Mouse (Mus musculus) liver, embryonic 13.5 days (tissue): ENCODE measurements around the gene Macrod1. TPM values are rescaled to one million over a fixed set of nuclear protein-coding genes. Genes with fewer than 3 reads are reported as not detected.
"Not testable (repeated sequence)": the region's sequence is repeated elsewhere in the genome, so short reads cannot be mapped to it uniquely, and the experiment has no call there.

Experiments used
- ATAC-seq: fragments of 200-750 bp; cut with Nextera tagmentation; 2 replicates; pipeline ENCODE4 v1.8.0; 2017; ENCODE audit warnings: low read depth, mild to moderate bottlenecking, moderate number of reproducible peaks, moderate library complexity
- DNase-seq: peaks from one replicate; pipeline ENCODE4 v3.0.0; 2022
- H3K27ac ChIP-seq: fragments of 300-500 bp; sonication (generic); 2 replicates; pipeline ENCODE4 v1.5.1; 2015; ENCODE audit warnings: moderate library complexity, mild to moderate bottlenecking, inconsistent platforms
- H3K27me3 ChIP-seq: fragments of 300-500 bp; sonication (generic); 2 replicates; pipeline ENCODE4 v1.6.1; 2015; ENCODE audit warnings: mild to moderate bottlenecking, inconsistent platforms
- H3K36me3 ChIP-seq: fragments of 300-500 bp; sonication (generic); 2 replicates; pipeline ENCODE4 v1.6.1; 2015; ENCODE audit warnings: mild to moderate bottlenecking, inconsistent platforms
- H3K4me1 ChIP-seq: fragments of 300-500 bp; sonication (generic); replicated peaks from 2 replicates; pipeline ENCODE4 v1.6.1; 2015; ENCODE audit warnings: inconsistent platforms
- H3K4me2 ChIP-seq: fragments of 300-500 bp; sonication (generic); 2 replicates; pipeline ENCODE4 v1.6.1; 2015; ENCODE audit warnings: inconsistent platforms, mild to moderate bottlenecking, moderate library complexity
- H3K4me3 ChIP-seq: fragments of 300-500 bp; sonication (generic); replicated peaks from 2 replicates; pipeline ENCODE4 v1.5.1; 2015; ENCODE audit warnings: mild to moderate bottlenecking, inconsistent platforms
- H3K9ac ChIP-seq: fragments of 300-500 bp; sonication (generic); 2 replicates; pipeline ENCODE4 v1.6.1; 2015; ENCODE audit warnings: mild to moderate bottlenecking, inconsistent platforms
- H3K9me3 ChIP-seq: fragments of 300-500 bp; sonication (generic); replicated peaks from 2 replicates; pipeline ENCODE4 v1.6.1; 2016; ENCODE audit warnings: inconsistent platforms
- WGBS: fragments of 180-500 bp; shearing (Covaris S2); methylation state at CpG from one replicate; pipeline ENCODE4 v1.1.7; 2015; ENCODE audit not compliant: insufficient replicate concordance; 5-methylcytosine and 5-hydroxymethylcytosine counted together
- polyA plus RNA-seq: library from polyadenylated mRNA; unstranded; fragments of >200 nt; fragmentation: Nextera tagmentation; extraction: Ambion mirVana; gene quantifications from 2 replicates; pipeline ENCODE4 v1.2.1, GENCODE M21; 2015

Macrod1 gene
- polyA plus RNA-seq, 1 experiment from 2014 or later = 3.0 TPM

GRCm38 (mm10) chr19:7034006-7034405 lies 22.6 kb upstream of the Macrod1 start:
- Histone ChIP-seq H3K4me1 (peaks cover 24% of the 10 kb centered on the region), H3K4me2 (no peak overlapping the region), H3K36me3 (peaks cover 85% of the 10 kb centered on the region), H3K27ac (no peak overlapping the region), H3K27me3 (no peaks in the 10 kb centered on the region), H3K4me3 (no peak overlapping the region), H3K9ac (no peak overlapping the region), H3K9me3 (no peaks in the 10 kb centered on the region)
- no peak for DNase-seq
- WGBS = 83% methylated on average over 5 of the region's 5 CpGs
- ATAC-seq = no peak

DNA sequence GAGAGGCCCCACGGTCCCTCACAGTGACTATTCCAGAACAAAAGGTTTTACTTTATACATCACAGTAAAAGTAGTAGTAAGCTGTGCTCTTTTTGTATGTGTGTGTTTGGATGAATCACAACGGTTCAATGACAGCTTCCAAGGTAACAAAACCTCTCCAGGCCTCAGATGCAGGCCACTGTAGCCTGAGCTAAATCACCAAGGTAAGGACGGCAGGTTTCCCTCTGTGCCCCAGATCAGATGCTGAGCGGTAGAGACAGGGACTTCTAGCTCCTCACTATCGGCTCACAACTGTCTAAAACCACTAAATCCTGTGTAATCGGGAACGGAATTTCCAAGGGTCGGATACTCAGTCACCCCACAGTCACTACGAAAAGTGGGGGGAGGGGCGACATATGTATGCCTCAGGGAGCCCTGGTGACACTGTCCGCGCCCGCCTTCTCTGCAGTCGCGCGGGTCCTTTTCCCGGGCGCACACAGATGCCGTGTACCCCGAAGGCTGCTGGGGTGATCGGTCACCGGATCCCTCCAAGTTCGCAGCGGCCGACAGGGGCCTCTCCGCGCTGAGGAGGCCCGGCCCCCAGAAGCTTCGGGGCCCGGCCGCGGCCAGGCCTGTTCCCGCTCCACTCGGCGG lies 17.4 kb upstream of the Macrod1 start:
- Histone ChIP-seq H3K27ac (peak overlapping the region; percentile 92), H3K9ac (peak overlapping the region; percentile 99), H3K4me2 (peak overlapping the region; percentile 92), H3K4me3 (peak overlapping the region; percentile 99), H3K9me3 (no peaks in the 10 kb centered on the region), H3K4me1 (peaks cover 35% of the 10 kb centered on the region), H3K27me3 (no peaks in the 10 kb centered on the region), H3K36me3 (peaks cover 35% of the 10 kb centered on the region)
- ATAC-seq = peak; percentile 0
- WGBS = 1% methylated on average over 35 of the region's 35 CpGs
- DNase-seq = peak; percentile 55

DNA sequence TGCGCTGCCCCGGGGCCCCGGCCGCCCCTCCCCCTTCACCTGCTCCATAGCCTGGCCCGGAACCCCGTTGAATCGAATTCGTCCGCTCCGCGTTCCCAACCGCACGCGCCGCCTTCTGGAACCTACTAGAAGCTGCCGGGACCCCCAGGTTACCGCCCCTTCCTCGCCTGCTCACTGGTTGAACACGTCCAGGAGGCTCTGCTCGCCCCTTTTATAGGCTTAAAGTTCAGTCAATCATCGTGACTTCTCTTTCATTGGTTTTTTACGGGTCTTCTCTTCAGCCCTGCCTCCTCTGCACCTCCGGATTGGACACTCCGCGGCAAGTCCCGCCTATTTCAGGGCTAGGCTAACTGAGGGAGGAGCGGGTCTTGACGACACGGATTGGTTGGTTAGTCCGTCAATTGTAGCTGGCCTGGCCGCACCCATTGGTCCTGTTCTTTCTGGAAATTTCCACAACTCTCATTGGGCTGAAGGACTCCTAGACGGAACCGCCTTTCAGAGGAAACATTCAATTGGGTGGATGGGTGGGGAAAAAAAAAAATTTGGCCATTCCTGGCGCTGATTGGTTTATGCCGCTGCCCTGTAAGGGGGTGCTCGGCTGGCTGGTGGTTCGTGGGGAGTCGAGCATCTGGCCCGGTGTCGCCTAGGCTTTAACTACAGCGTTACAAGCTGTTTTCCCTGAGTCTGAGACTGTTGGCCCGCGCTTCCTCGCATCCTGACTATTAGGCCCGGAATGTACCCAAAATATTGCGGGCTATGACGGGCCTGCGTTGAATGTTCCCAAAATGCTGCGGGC lies 16.6 kb upstream of the Macrod1 start, which contains the start of gene Stip1:
Stip1 (minus strand) TSS at position 127 of the 796 bp plus-strand sequence.
- DNase-seq = peak; percentile 100
- under 1% methylated on average over 49 of the region's 49 CpGs for WGBS
- peak; percentile 95 for ATAC-seq

GRCm38 (mm10) chr19:7040637-7041130 lies 15.9 kb upstream of the Macrod1 start:
- ATAC-seq = no peak

More for the DNA sequence above, 16.6 kb upstream of the Macrod1 start, which contains the start of gene Stip1:
- H3K4me1 ChIP-seq = peaks cover 35% of the 10 kb centered on the region
- no peaks in the 10 kb centered on the region for H3K27me3 ChIP-seq
- no peaks in the 10 kb centered on the region for H3K9me3 ChIP-seq
- H3K4me2 ChIP-seq = peak within 1 kb of the TSS; percentile 93
- H3K9ac ChIP-seq = peak within 1 kb of the TSS; percentile 99
- peak within 1 kb of the TSS; percentile 94 for H3K27ac ChIP-seq
- peaks cover 26% of the 10 kb centered on the region for H3K36me3 ChIP-seq
- peak within 1 kb of the TSS; percentile 99 for H3K4me3 ChIP-seq

DNA sequence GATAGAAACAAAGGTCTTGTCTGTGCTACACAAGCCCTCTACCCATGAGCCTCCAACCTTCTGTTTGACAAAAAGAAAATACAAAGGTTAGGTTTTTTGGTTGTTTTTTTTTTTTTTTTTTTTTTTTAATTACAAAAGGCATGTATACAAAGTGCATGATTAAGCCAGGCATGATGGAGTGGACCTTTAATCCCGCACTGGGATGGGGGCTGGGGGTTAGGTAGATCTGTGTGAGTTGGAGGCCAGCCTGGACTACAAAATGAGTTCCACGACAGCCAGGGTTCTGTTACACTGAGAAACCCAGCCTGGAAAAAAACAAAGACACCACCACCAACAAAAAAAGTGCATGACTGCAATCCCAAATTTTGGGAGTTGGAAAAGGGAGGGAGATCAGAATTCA lies 15.4 kb upstream of the Macrod1 start:
- peak overlapping the region; percentile 89 for H3K9ac ChIP-seq
- H3K27me3 ChIP-seq = no peaks in the 10 kb centered on the region
- H3K4me2 ChIP-seq = peak overlapping the region; percentile 93
- DNase-seq (no peak), ATAC-seq (no peak)
- 79% methylated on average over 2 of the region's 2 CpGs for WGBS
- H3K9me3 ChIP-seq = no peaks in the 10 kb centered on the region
- H3K27ac ChIP-seq = peak overlapping the region; percentile 94
- H3K4me3 ChIP-seq = peak overlapping the region; percentile 73
- H3K4me1 ChIP-seq = peaks cover 35% of the 10 kb centered on the region
- H3K36me3 ChIP-seq = peaks cover 18% of the 10 kb centered on the region

More at GRCm38 (mm10) chr19:7040637-7041130, 15.9 kb upstream of the Macrod1 start:
- Histone ChIP-seq H3K4me2 (peak overlapping the region; percentile 93), H3K27ac (peak overlapping the region; percentile 94), H3K9ac (peak overlapping the region; percentile 89), H3K4me3 (peak overlapping the region; percentile 73), H3K4me1 (peaks cover 35% of the 10 kb centered on the region), H3K36me3 (peaks cover 20% of the 10 kb centered on the region), H3K27me3 (no peaks in the 10 kb centered on the region), H3K9me3 (no peaks in the 10 kb centered on the region)
- no peak for DNase-seq
- 14% methylated on average over 13 of the region's 13 CpGs for WGBS

DNA sequence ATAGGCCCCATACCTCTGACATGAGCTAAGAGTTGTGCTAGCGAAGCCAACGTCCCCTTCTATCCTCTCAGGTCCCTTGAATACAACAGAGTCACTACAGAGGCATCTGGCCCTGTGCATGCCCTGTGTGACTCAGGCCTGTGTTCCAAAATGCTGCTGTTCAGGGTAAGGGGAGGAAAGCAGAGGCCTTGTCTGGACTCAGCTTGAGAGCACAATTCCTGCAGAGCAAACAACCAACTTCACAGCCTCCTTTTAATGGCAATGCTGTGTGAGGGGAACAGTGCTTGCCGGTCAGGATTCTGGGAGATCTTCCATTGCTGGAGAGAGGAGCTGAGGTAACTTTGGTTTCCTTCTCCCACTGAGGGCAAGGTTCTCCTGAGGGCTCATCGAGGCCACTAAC lies 12.3 kb upstream of the Macrod1 start:
- Histone ChIP-seq H3K27me3 (no peaks in the 10 kb centered on the region), H3K27ac (no peak overlapping the region), H3K36me3 (no peaks in the 10 kb centered on the region), H3K4me2 (no peak overlapping the region), H3K4me1 (peaks cover 10% of the 10 kb centered on the region), H3K4me3 (no peak overlapping the region), H3K9ac (no peak overlapping the region), H3K9me3 (no peaks in the 10 kb centered on the region)
- DNase-seq (no peak), ATAC-seq (no peak)
- 73% methylated on average over 4 of the region's 4 CpGs for WGBS

GRCm38 (mm10) chr19:7044706-7045105 lies 11.9 kb upstream of the Macrod1 start:
- no peaks in the 10 kb centered on the region for H3K9me3 ChIP-seq
- H3K27me3 ChIP-seq = no peaks in the 10 kb centered on the region
- H3K4me3 ChIP-seq = no peak overlapping the region
- ATAC-seq (no peak), DNase-seq (no peak)
- no peaks in the 10 kb centered on the region for H3K36me3 ChIP-seq
- 58% methylated on average over 4 of the region's 4 CpGs for WGBS
- H3K9ac ChIP-seq = no peak overlapping the region; the same call in 1 of the 2 replicates
- H3K27ac ChIP-seq = no peak overlapping the region
- H3K4me1 ChIP-seq = peaks cover 10% of the 10 kb centered on the region
- H3K4me2 ChIP-seq = no peak overlapping the region

DNA sequence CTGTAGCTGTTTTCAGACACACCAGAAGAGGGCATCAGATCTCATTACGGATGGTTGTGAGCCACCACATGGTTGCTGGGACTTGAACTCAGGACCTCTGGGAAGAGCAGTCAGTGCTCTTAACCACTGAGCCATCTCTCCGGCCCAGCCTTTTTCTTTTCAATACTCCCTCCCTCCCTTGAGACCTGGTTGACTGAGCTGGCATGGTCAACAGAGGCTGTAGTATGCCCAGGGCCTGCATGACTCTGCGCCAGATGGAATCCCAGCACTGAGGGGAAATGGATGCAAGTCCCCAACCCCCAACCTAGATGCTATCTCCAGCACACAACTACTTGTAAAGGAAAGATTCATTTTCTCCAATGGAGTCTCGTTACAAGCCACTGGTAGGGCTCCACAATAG lies 3.2 kb upstream of the Macrod1 start:
- H3K27ac ChIP-seq, ATAC-seq, H3K9ac ChIP-seq, H3K4me2 ChIP-seq, H3K36me3 ChIP-seq, H3K4me3 ChIP-seq, H3K27me3 ChIP-seq, H3K9me3 ChIP-seq, DNase-seq: not testable (repeated sequence)
- H3K4me1 ChIP-seq = peaks cover 38% of the 10 kb centered on the region
- 66% methylated on average over 4 of the region's 4 CpGs for WGBS

DNA sequence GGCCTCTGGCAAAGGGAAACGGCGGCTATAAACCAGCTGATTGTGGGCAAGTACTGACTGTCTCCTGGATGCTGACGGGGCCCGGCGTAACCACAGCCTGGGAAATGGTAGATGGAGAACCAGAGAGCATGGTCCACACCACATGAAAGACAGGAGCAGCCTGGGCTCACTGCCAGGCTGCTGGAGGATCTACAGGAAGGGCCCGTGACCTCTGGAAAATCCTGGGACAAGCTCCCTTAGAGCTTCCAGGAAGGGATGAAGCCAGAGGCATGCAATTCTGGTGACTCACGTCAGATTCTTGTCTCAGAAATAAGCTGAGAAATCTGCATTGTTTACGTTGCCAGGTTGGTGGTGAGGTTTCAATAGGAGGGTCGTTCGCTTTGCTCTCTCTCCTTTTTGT lies 1.8 kb upstream of the Macrod1 start:
- Histone ChIP-seq H3K4me3 (no peak overlapping the region), H3K27me3 (no peaks in the 10 kb centered on the region), H3K9me3 (no peaks in the 10 kb centered on the region), H3K36me3 (no peaks in the 10 kb centered on the region), H3K27ac (no peak overlapping the region), H3K4me2 (no peak overlapping the region), H3K4me1 (peaks cover 39% of the 10 kb centered on the region), H3K9ac (no peak overlapping the region)
- 63% methylated on average over 10 of the region's 10 CpGs for WGBS
- ATAC-seq (no peak), DNase-seq (no peak)

GRCm38 (mm10) chr19:7055173-7055572 lies 1.4 kb upstream of the Macrod1 start:
- H3K9me3 ChIP-seq = no peaks in the 10 kb centered on the region
- H3K4me3 ChIP-seq = no peak overlapping the region
- H3K9ac ChIP-seq = no peak overlapping the region
- WGBS = 38% methylated on average over 3 of the region's 3 CpGs
- no peaks in the 10 kb centered on the region for H3K36me3 ChIP-seq
- H3K27me3 ChIP-seq = no peaks in the 10 kb centered on the region
- H3K4me2 ChIP-seq = no peak overlapping the region; the same call in 1 of the 2 replicates
- ATAC-seq (no peak), DNase-seq (no peak)
- no peak overlapping the region for H3K27ac ChIP-seq
- H3K4me1 ChIP-seq = peaks cover 39% of the 10 kb centered on the region

- no peaks in the 10 kb centered on the region for H3K27me3 ChIP-seq
- H3K4me2 ChIP-seq = peak overlapping the region; percentile 99
- peaks cover 46% of the 10 kb centered on the region for H3K4me1 ChIP-seq
- H3K27ac ChIP-seq = no peak overlapping the region
- peak overlapping the region; percentile 72 for H3K4me3 ChIP-seq
- H3K36me3 ChIP-seq = no peaks in the 10 kb centered on the region
- WGBS = 3% methylated on average over 16 of the region's 16 CpGs
- H3K9ac ChIP-seq = peak overlapping the region; percentile 77
- DNase-seq (no peak), ATAC-seq (peak; percentile 41)
- H3K9me3 ChIP-seq = no peaks in the 10 kb centered on the region
These were observed 614 bp downstream of the Macrod1 start for GRCm38 (mm10) chr19:7057126-7057721.
